Mouse (Mus musculus): Measurements from ENCODE around the gene Tcf7l2. TPM values are rescaled to one million over a fixed set of nuclear protein-coding genes. Genes with fewer than 3 reads are reported as not detected.

The Tcf7l2 gene
- total RNA-seq, 4 experiments from 2014 or later = 5.7 to 10.7 (median 7.7) TPM

- DNase-seq (ENCODE audit: low spot score in 2 of 2) = no peak
These were observed 12.2 kb upstream of the Tcf7l2 start for GRCm38 (mm10) chr19:55729376-55729775.

GRCm38 (mm10) chr19:55732499-55732898 lies 9.1 kb upstream of the Tcf7l2 start:
- DNase-seq (ENCODE audit: low spot score in 2 of 2) = no peak

- DNase-seq (ENCODE audit: low spot score in 2 of 2) = no peak
These were observed 8.6 kb upstream of the Tcf7l2 start for GRCm38 (mm10) chr19:55732994-55733393.

- no peak for DNase-seq (ENCODE audit: low spot score in 2 of 2)
These were observed 5.6 kb upstream of the Tcf7l2 start for GRCm38 (mm10) chr19:55736016-55736415.

- DNase-seq (ENCODE audit: low spot score in 2 of 2) = no peak
These were observed 1.9 kb upstream of the Tcf7l2 start for GRCm38 (mm10) chr19:55739713-55740112.

GRCm38 (mm10) chr19:55740753-55741438 lies 724 bp upstream of the Tcf7l2 start:
- no peak for DNase-seq (ENCODE audit: low spot score in 2 of 2)

- no peak for DNase-seq (ENCODE audit: low spot score in 2 of 2)
These were observed 873 bp downstream of the Tcf7l2 start for GRCm38 (mm10) chr19:55742386-55743000.

GRCm38 (mm10) chr19:55743001-55743556 lies 1.5 kb downstream of the Tcf7l2 start:
- no peak for DNase-seq (ENCODE audit: low spot score in 2 of 2)

- peak in 1 of 2 experiments; percentile 48 for DNase-seq (ENCODE audit: low spot score in 2 of 2)
These were observed 2.2 kb downstream of the Tcf7l2 start for GRCm38 (mm10) chr19:55743557-55744441.

GRCm38 (mm10) chr19:55744576-55745191 lies 3.1 kb downstream of the Tcf7l2 start:
- no peak for DNase-seq (ENCODE audit: low spot score in 2 of 2)

GRCm38 (mm10) chr19:55745192-55745578 lies 3.6 kb downstream of the Tcf7l2 start:
- no peak for DNase-seq (ENCODE audit: low spot score in 2 of 2)

GRCm38 (mm10) chr19:55746241-55746640 lies 4.6 kb downstream of the Tcf7l2 start:
- DNase-seq (ENCODE audit: low spot score in 2 of 2) = no peak

- DNase-seq (ENCODE audit: low spot score in 2 of 2) = no peak
These were observed 5.8 kb downstream of the Tcf7l2 start for GRCm38 (mm10) chr19:55747237-55747925.

- DNase-seq (ENCODE audit: low spot score in 2 of 2) = no peak
These were observed 6.3 kb downstream of the Tcf7l2 start for GRCm38 (mm10) chr19:55747926-55748291.

GRCm38 (mm10) chr19:55748801-55749200 lies 7.2 kb downstream of the Tcf7l2 start:
- no peak for DNase-seq (ENCODE audit: low spot score in 2 of 2)

GRCm38 (mm10) chr19:55749532-55749931 lies 7.9 kb downstream of the Tcf7l2 start:
- no peak for DNase-seq (ENCODE audit: low spot score in 2 of 2)

GRCm38 (mm10) chr19:55750048-55750447 lies 8.4 kb downstream of the Tcf7l2 start:
- no peak for DNase-seq (ENCODE audit: low spot score in 2 of 2)

GRCm38 (mm10) chr19:55750465-55750864 lies 8.8 kb downstream of the Tcf7l2 start:
- no peak for DNase-seq (ENCODE audit: low spot score in 2 of 2)

GRCm38 (mm10) chr19:55752861-55753260 lies 11.2 kb downstream of the Tcf7l2 start:
- no peak for DNase-seq (ENCODE audit: low spot score in 2 of 2)

GRCm38 (mm10) chr19:55754303-55754702 lies 12.7 kb downstream of the Tcf7l2 start:
- DNase-seq (ENCODE audit: low spot score in 2 of 2) = no peak

GRCm38 (mm10) chr19:55755462-55755861 lies 13.8 kb downstream of the Tcf7l2 start:
- no peak for DNase-seq (ENCODE audit: low spot score in 2 of 2)

Data from gastrocnemius, adult 8-10 months (tissue).